Mouse (Mus musculus) neural tube, embryonic 13.5 days (tissue): ENCODE data around the gene Nsun5. TPM values are rescaled to one million over a fixed set of nuclear protein-coding genes. Genes with fewer than 3 reads are reported as not detected.
A peak's percentile ranks its signal among the peaks of the same experiment; 100 is the strongest.

Experiments
- ATAC-seq: fragments of 200-750 bp; cut with Nextera tagmentation; 2 replicates; pipeline ENCODE4 v1.8.0; 2017; ENCODE audit warnings: low read depth, mild to moderate bottlenecking, moderate TSS enrichment, moderate library complexity
- H3K27ac ChIP-seq: fragments of 300-500 bp; sonication (generic); replicated peaks from 2 replicates; pipeline ENCODE4 v1.5.1; 2015; ENCODE audit warnings: moderate library complexity, mild to moderate bottlenecking, inconsistent platforms
- H3K27me3 ChIP-seq: fragments of 300-500 bp; sonication (generic); 2 replicates; pipeline ENCODE4 v1.6.1; 2015; ENCODE audit warnings: mild to moderate bottlenecking, inconsistent platforms
- H3K36me3 ChIP-seq: fragments of 300-500 bp; sonication (generic); 2 replicates; pipeline ENCODE4 v1.6.1; 2015; ENCODE audit warnings: mild to moderate bottlenecking, inconsistent platforms
- H3K4me1 ChIP-seq: fragments of 300-500 bp; sonication (generic); replicated peaks from 2 replicates; pipeline ENCODE4 v1.6.1; 2015; ENCODE audit warnings: inconsistent platforms
- H3K4me2 ChIP-seq: fragments of 300-500 bp; sonication (generic); 2 replicates; pipeline ENCODE4 v1.6.1; 2015; ENCODE audit warnings: inconsistent platforms, mild to moderate bottlenecking, moderate library complexity
- H3K4me3 ChIP-seq: fragments of 300-500 bp; sonication (generic); 2 replicates; pipeline ENCODE4 v1.5.1; 2015; ENCODE audit warnings: mild to moderate bottlenecking, inconsistent platforms
- H3K9ac ChIP-seq: fragments of 300-500 bp; sonication (generic); 2 replicates; pipeline ENCODE4 v1.6.1; 2015; ENCODE audit warnings: moderate library complexity, mild to moderate bottlenecking, inconsistent platforms
- H3K9me3 ChIP-seq: fragments of 300-500 bp; sonication (generic); 2 replicates; pipeline ENCODE4 v1.6.1; 2016; ENCODE audit warnings: inconsistent platforms
- WGBS: fragments of 180-500 bp; shearing (Covaris S2); methylation state at CpG from one replicate; pipeline ENCODE4 v1.1.7; 2015; 5-methylcytosine and 5-hydroxymethylcytosine counted together
- polyA plus RNA-seq: library from polyadenylated mRNA; unstranded; fragments of >200 nt; fragmentation: Nextera tagmentation; extraction: Ambion mirVana; gene quantifications from 2 replicates; pipeline ENCODE4 v1.2.1, GENCODE M21; 2015

The Nsun5 gene
- polyA plus RNA-seq = 27.2 and 31.9 TPM in 2 replicates

GRCm38 (mm10) chr5:135369787-135370654, at the start of gene Nsun5:
Gene Nsun5, plus strand, starts transcription at chr5:135369953.
- H3K27ac ChIP-seq = peak within 1 kb of the TSS; percentile 73
- peak within 1 kb of the TSS; percentile 90 for H3K9ac ChIP-seq
- WGBS = under 1% methylated on average over 62 of the region's 64 CpGs

DNA sequence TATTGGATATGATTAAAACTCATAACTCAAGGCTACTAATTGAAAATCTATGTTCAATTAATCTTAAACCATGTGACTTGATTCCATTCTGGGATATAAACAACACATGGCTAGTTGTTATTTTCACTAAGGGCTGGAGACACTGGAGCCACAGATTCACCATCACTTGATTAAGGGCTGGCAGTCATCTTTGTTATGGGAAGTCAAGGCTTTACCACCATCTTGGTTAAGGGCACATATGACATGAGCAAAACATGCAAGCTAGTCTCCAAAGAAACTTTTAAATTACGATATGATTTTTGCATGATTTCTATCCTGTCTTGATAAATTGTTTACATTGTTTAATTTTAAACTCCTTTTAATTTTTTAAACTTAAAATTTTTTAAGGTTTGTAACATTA, 47.6 kb upstream of the Nsun5 start:
- Histone ChIP-seq H3K4me1 (no peaks in the 10 kb centered on the region), H3K27me3 (no peaks in the 10 kb centered on the region), H3K9me3 (no peaks in the 10 kb centered on the region), H3K36me3 (no peaks in the 10 kb centered on the region), H3K27ac (no peak overlapping the region), H3K9ac (no peak overlapping the region), H3K4me3 (no peak overlapping the region), H3K4me2 (no peak overlapping the region)
- 86% methylated on average over 1 of the region's 1 CpGs for WGBS
- no peak for ATAC-seq

More at GRCm38 (mm10) chr5:135369787-135370654, at the start of gene Nsun5:
- Histone ChIP-seq H3K4me2 (peak within 1 kb of the TSS; percentile 93), H3K27me3 (no peaks in the 10 kb centered on the region), H3K4me3 (peak within 1 kb of the TSS; percentile 95), H3K9me3 (no peaks in the 10 kb centered on the region), H3K36me3 (peaks cover 39% of the 10 kb centered on the region), H3K4me1 (peaks cover 21% of the 10 kb centered on the region)
- peak; percentile 70 for ATAC-seq

DNA sequence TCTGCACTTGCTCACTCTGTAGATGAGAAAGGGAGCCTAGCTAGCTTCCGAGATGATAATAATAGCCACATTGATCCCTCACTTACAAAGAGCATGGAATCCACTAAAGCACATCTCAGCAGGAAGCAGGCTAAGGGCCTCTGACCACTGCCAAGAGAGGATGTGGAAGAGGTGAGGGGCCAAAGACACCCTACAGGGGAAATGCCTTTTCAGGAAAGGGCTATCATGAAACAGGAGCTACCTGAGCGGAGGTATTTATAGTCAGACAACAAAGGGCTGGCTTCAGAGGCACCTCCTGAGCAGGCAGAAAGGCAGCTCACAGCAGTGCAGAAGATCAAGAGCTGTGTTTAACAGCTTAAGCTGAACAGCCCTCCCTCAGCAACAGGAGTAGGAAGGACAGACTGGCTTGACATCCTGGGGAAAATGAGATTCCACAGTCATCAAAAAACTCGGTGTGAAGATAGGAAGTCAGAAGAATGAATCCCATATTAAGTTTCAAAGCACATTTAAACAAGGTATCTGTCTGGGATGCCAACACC, 43.6 kb upstream of the Nsun5 start:
- Histone ChIP-seq H3K4me2 (no peak overlapping the region), H3K36me3 (no peaks in the 10 kb centered on the region), H3K9ac (no peak overlapping the region), H3K9me3 (no peaks in the 10 kb centered on the region), H3K4me1 (no peaks in the 10 kb centered on the region), H3K27ac (no peak overlapping the region), H3K27me3 (no peaks in the 10 kb centered on the region), H3K4me3 (no peak overlapping the region)
- 13% methylated on average over 3 of the region's 3 CpGs for WGBS
- no peak for ATAC-seq

GRCm38 (mm10) chr5:135329471-135329870, 40.3 kb upstream of the Nsun5 start:
- H3K27me3 ChIP-seq = no peaks in the 10 kb centered on the region

GRCm38 (mm10) chr5:135330201-135330600, 39.6 kb upstream of the Nsun5 start:
- Histone ChIP-seq H3K27me3 (no peaks in the 10 kb centered on the region), H3K27ac (no peak overlapping the region), H3K4me3 (no peak overlapping the region), H3K4me2 (no peak overlapping the region), H3K9ac (no peak overlapping the region), H3K36me3 (no peaks in the 10 kb centered on the region), H3K4me1 (no peaks in the 10 kb centered on the region), H3K9me3 (no peaks in the 10 kb centered on the region)
- 86% methylated on average over 5 of the region's 5 CpGs for WGBS
- no peak for ATAC-seq

More at GRCm38 (mm10) chr5:135329471-135329870, 40.3 kb upstream of the Nsun5 start:
- H3K9ac ChIP-seq = no peak overlapping the region
- ATAC-seq = no peak
- WGBS = 84% methylated on average over 4 of the region's 4 CpGs
- no peak overlapping the region for H3K4me3 ChIP-seq
- H3K4me1 ChIP-seq = no peaks in the 10 kb centered on the region
- H3K36me3 ChIP-seq = no peaks in the 10 kb centered on the region
- no peaks in the 10 kb centered on the region for H3K9me3 ChIP-seq
- H3K27ac ChIP-seq = no peak overlapping the region
- H3K4me2 ChIP-seq = no peak overlapping the region

- Histone ChIP-seq H3K36me3 (no peaks in the 10 kb centered on the region), H3K4me1 (no peaks in the 10 kb centered on the region), H3K27me3 (no peaks in the 10 kb centered on the region), H3K9me3 (no peaks in the 10 kb centered on the region), H3K4me2 (no peak overlapping the region), H3K9ac (no peak overlapping the region), H3K4me3 (no peak overlapping the region), H3K27ac (no peak overlapping the region)
- 90% methylated on average over 6 of the region's 6 CpGs for WGBS
- no peak for ATAC-seq
These were observed 38.6 kb upstream of the Nsun5 start for GRCm38 (mm10) chr5:135331161-135331560.

GRCm38 (mm10) chr5:135337575-135337974, 32.2 kb upstream of the Nsun5 start:
- no peaks in the 10 kb centered on the region for H3K36me3 ChIP-seq
- ATAC-seq = no peak
- no peaks in the 10 kb centered on the region for H3K9me3 ChIP-seq
- H3K4me2 ChIP-seq = no peak overlapping the region
- H3K4me3 ChIP-seq = no peak overlapping the region
- H3K27ac ChIP-seq = no peak overlapping the region
- H3K27me3 ChIP-seq = no peaks in the 10 kb centered on the region; the same call in 1 of the 2 replicates
- no peak overlapping the region; the same call in 1 of the 2 replicates for H3K9ac ChIP-seq
- 79% methylated on average over 3 of the region's 3 CpGs for WGBS
- H3K4me1 ChIP-seq = no peaks in the 10 kb centered on the region

DNA sequence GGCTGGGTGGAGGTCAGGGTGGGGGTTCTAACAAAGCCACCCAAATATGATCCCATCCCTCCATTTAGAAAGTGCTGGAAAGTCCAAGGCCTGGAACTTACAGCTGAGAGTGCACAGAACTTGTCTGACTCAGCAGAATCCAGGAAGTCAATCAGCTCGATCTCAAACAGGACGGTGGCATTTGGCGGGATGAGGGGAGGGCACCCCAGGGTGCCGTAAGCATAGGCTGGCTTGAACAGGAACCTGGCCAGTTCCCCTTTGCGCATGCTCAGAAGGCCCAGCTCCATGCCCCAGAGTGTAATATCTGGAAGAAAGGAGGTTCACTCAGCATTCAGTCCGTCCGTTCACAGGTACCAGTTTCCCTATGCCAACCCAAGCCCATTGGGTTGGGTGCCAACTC, 23.8 kb upstream of the Nsun5 start:
- H3K4me3 ChIP-seq = no peak overlapping the region
- H3K27ac ChIP-seq = no peak overlapping the region
- no peaks in the 10 kb centered on the region for H3K36me3 ChIP-seq
- no peaks in the 10 kb centered on the region; the same call in none of the 2 replicates for H3K27me3 ChIP-seq
- 0 out of 2 replicates have a peak, but pooled peaks cover 5% of the 10 kb centered on the region for H3K9me3 ChIP-seq
- no peak overlapping the region for H3K9ac ChIP-seq
- H3K4me2 ChIP-seq = no peak overlapping the region
- WGBS = 77% methylated on average over 7 of the region's 7 CpGs
- ATAC-seq = no peak
- H3K4me1 ChIP-seq = no peaks in the 10 kb centered on the region

- H3K9me3 ChIP-seq = 0 out of 2 replicates have a peak, but pooled peaks cover 5% of the 10 kb centered on the region
- H3K27me3 ChIP-seq = no peaks in the 10 kb centered on the region; the same call in none of the 2 replicates
- no peak overlapping the region for H3K4me3 ChIP-seq
- WGBS = 29% methylated on average over 1 of the region's 1 CpGs
- H3K4me1 ChIP-seq = no peaks in the 10 kb centered on the region
- ATAC-seq = no peak
- no peak overlapping the region for H3K9ac ChIP-seq
- no peak overlapping the region for H3K27ac ChIP-seq
- no peak overlapping the region for H3K4me2 ChIP-seq
- no peaks in the 10 kb centered on the region for H3K36me3 ChIP-seq
These were observed 23.3 kb upstream of the Nsun5 start for GRCm38 (mm10) chr5:135346430-135346829.

- H3K36me3 ChIP-seq = no peaks in the 10 kb centered on the region
- no peak for ATAC-seq
These were observed 22.2 kb upstream of the Nsun5 start for GRCm38 (mm10) chr5:135347511-135348011.

GRCm38 (mm10) chr5:135349862-135350261, 19.9 kb upstream of the Nsun5 start, which contains the start of gene Fkbp6:
Gene Fkbp6, minus strand, starts transcription at chr5:135350044.
- Histone ChIP-seq H3K4me1 (no peaks in the 10 kb centered on the region), H3K9me3 (0 out of 2 replicates have a peak, but pooled peaks cover 5% of the 10 kb centered on the region), H3K36me3 (no peaks in the 10 kb centered on the region), H3K27ac (no peak within 1 kb of the TSS), H3K4me2 (no peak within 1 kb of the TSS), H3K4me3 (no peak within 1 kb of the TSS), H3K27me3 (peaks cover 15% of the 10 kb centered on the region; the same call in 1 of the 2 replicates), H3K9ac (no peak within 1 kb of the TSS)
- ATAC-seq = no peak
- WGBS = 89% methylated on average over 35 of the region's 35 CpGs

More at GRCm38 (mm10) chr5:135347511-135348011, 22.2 kb upstream of the Nsun5 start:
- Histone ChIP-seq H3K4me2 (no peak overlapping the region), H3K27ac (no peak overlapping the region), H3K9me3 (0 out of 2 replicates have a peak, but pooled peaks cover 5% of the 10 kb centered on the region), H3K27me3 (no peaks in the 10 kb centered on the region; the same call in 1 of the 2 replicates), H3K4me1 (no peaks in the 10 kb centered on the region), H3K4me3 (no peak overlapping the region), H3K9ac (no peak overlapping the region)
- WGBS = 71% methylated on average over 4 of the region's 4 CpGs

- no peaks in the 10 kb centered on the region for H3K36me3 ChIP-seq
- H3K9ac ChIP-seq = no peak overlapping the region
- no peak overlapping the region for H3K4me2 ChIP-seq
- no peaks in the 10 kb centered on the region for H3K4me1 ChIP-seq
- 85% methylated on average over 13 of the region's 13 CpGs for WGBS
- no peak overlapping the region for H3K4me3 ChIP-seq
- no peak for ATAC-seq
- H3K27me3 ChIP-seq = peaks cover 15% of the 10 kb centered on the region; the same call in 1 of the 2 replicates
- 0 out of 2 replicates have a peak, but pooled peaks cover 5% of the 10 kb centered on the region for H3K9me3 ChIP-seq
- H3K27ac ChIP-seq = no peak overlapping the region
These were observed 18.1 kb upstream of the Nsun5 start for GRCm38 (mm10) chr5:135351606-135352005.
